Mouse (Mus musculus) hindbrain, embryonic 15.5 days (tissue): ENCODE data around the gene Gimap7. TPM values are rescaled to one million over a fixed set of nuclear protein-coding genes. Genes with fewer than 3 reads are reported as not detected.

Source experiments
- ATAC-seq: fragments of 200-750 bp; cut with Nextera tagmentation; 2 replicates; pipeline ENCODE4 v1.8.0; 2017; ENCODE audit warnings: low read depth, moderate number of reproducible peaks, moderate TSS enrichment; ENCODE audit not compliant: low FRiP score
- H3K27ac ChIP-seq: fragments of 300-500 bp; sonication (generic); replicated peaks from 2 replicates; pipeline ENCODE4 v1.5.1; 2015; ENCODE audit warnings: mild to moderate bottlenecking, inconsistent platforms
- H3K27me3 ChIP-seq: fragments of 300-500 bp; sonication (generic); 2 replicates; pipeline ENCODE4 v1.6.1; 2015; ENCODE audit warnings: control low read depth, inconsistent platforms
- H3K36me3 ChIP-seq: fragments of 300-500 bp; sonication (generic); 2 replicates; pipeline ENCODE4 v1.6.1; 2015; ENCODE audit warnings: control low read depth, inconsistent platforms
- H3K4me1 ChIP-seq: fragments of 300-500 bp; sonication (generic); replicated peaks from 2 replicates; pipeline ENCODE4 v1.6.1; 2015; ENCODE audit warnings: control low read depth, inconsistent platforms
- H3K4me2 ChIP-seq: fragments of 300-500 bp; sonication (generic); 2 replicates; pipeline ENCODE4 v1.6.1; 2015; ENCODE audit warnings: moderate library complexity, mild to moderate bottlenecking, inconsistent platforms
- H3K4me3 ChIP-seq: fragments of 300-500 bp; sonication (generic); 2 replicates; pipeline ENCODE4 v1.5.1; 2015; ENCODE audit warnings: mild to moderate bottlenecking, inconsistent platforms
- H3K9ac ChIP-seq: fragments of 300-500 bp; sonication (generic); 2 replicates; pipeline ENCODE4 v1.6.1; 2015; ENCODE audit warnings: inconsistent platforms
- H3K9me3 ChIP-seq: fragments of 300-500 bp; sonication (generic); 2 replicates; pipeline ENCODE4 v1.6.1; 2016; ENCODE audit warnings: control low read depth, inconsistent platforms
- WGBS: fragments of 180-500 bp; shearing (Covaris S2); methylation state at CpG from one replicate; pipeline ENCODE4 v1.1.7; 2015; 5-methylcytosine and 5-hydroxymethylcytosine counted together
- polyA plus RNA-seq: library from polyadenylated mRNA; unstranded; fragments of >200 nt; fragmentation: Nextera tagmentation; extraction: Ambion mirVana; gene quantifications from 2 replicates; pipeline ENCODE4 v1.2.1, GENCODE M21; 2015

The Gimap7 gene
- polyA plus RNA-seq, result not detected in 2 replicates

GRCm38 (mm10) chr6:48718455-48718854, at the start of gene Gimap7, which contains the start of gene Gm28053:
Gene Gimap7 (plus strand): TSS chr6:48718621.
Gene Gm28053 (plus strand): TSS chr6:48718607.
- H3K4me3 ChIP-seq, result no peak within 1 kb of the TSS
- 61% methylated on average over 2 of the region's 2 CpGs for WGBS
- no peak within 1 kb of the TSS for H3K27ac ChIP-seq
- H3K9ac ChIP-seq, result no peak within 1 kb of the TSS
- no peaks in the 10 kb centered on the region for H3K4me1 ChIP-seq
- H3K27me3 ChIP-seq, result no peaks in the 10 kb centered on the region
- no peak within 1 kb of the TSS for H3K4me2 ChIP-seq
- no peaks in the 10 kb centered on the region for H3K9me3 ChIP-seq
- H3K36me3 ChIP-seq, result no peaks in the 10 kb centered on the region
- ATAC-seq, result no peak

DNA sequence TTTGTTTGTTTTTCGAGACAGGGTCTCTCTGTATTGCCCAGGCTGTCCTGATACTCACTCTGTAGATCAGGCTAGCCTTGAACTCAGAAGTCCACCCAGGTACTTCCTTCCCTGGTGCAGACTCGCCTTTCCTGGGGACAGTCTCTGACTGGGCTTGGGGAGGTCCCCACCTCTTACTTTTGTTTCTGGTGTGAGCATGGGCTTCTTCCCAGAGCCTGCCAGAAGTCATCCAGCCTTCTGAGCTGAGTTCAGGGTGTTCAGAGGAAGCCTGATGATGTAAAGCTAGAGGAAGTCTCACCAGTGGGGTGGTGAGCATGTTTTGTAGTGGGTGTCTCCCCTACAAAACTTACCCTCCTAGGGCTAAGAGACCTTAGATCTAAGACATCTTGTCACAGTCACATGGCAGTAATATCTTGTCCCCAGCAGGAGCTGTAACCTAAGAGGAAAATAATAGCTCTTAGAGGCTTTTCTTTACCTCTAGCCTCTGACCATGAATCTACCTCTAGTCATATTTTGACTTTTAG, 48.9 kb upstream of the Gimap7 start:
- no peak overlapping the region for H3K4me3 ChIP-seq
- H3K4me1 ChIP-seq, result no peaks in the 10 kb centered on the region
- 67% methylated on average over 2 of the region's 2 CpGs for WGBS
- no peaks in the 10 kb centered on the region for H3K27me3 ChIP-seq
- no peaks in the 10 kb centered on the region for H3K9me3 ChIP-seq
- no peaks in the 10 kb centered on the region for H3K36me3 ChIP-seq
- ATAC-seq, result no peak
- H3K9ac ChIP-seq, result no peak overlapping the region
- no peak overlapping the region for H3K4me2 ChIP-seq
- H3K27ac ChIP-seq, result no peak overlapping the region

GRCm38 (mm10) chr6:48674291-48675058, 43.9 kb upstream of the Gimap7 start:
- no peaks in the 10 kb centered on the region for H3K9me3 ChIP-seq
- H3K4me1 ChIP-seq, result 0 out of 2 replicates have a peak, but pooled peaks cover 8% of the 10 kb centered on the region
- H3K4me3 ChIP-seq, result no peak overlapping the region
- no peak for ATAC-seq
- 98% methylated on average over 9 of the region's 9 CpGs for WGBS
- H3K9ac ChIP-seq, result no peak overlapping the region
- H3K4me2 ChIP-seq, result no peak overlapping the region
- no peaks in the 10 kb centered on the region for H3K27me3 ChIP-seq
- H3K36me3 ChIP-seq, result no peaks in the 10 kb centered on the region
- no peak overlapping the region for H3K27ac ChIP-seq

DNA sequence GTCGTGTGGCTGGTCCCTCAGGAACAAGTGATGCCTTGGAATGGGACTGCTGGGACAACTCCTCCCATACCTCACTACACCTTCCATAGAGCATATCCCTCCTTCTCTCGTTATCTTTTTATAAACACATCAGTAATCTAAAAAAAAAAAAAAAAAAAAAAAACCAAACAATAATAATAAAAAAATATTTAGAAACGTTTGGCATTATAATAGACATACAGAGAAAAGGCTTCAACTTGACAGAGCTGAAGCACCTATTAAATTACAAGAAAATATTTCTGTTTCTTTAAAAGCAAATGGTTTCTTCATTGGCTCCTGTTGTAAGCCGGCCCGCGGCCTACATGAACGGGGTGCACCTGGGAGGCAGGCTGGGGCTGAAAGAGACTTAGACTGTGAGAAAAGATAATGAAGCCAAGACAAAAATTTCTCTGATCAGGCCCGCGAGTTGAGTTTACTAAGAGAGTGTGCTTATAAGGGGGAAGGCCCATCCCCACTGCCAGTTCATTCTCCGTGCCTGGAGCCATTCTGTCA, 43.0 kb upstream of the Gimap7 start:
- WGBS, result 45% methylated on average over 10 of the region's 10 CpGs
- Histone ChIP-seq H3K27ac (no peak overlapping the region), H3K9me3 (no peaks in the 10 kb centered on the region), H3K36me3 (no peaks in the 10 kb centered on the region), H3K4me3 (peak overlapping the region; percentile 12; the same call in 1 of the 2 replicates), H3K27me3 (no peaks in the 10 kb centered on the region), H3K9ac (no peak overlapping the region), H3K4me1 (0 out of 2 replicates have a peak, but pooled peaks cover 8% of the 10 kb centered on the region), H3K4me2 (peak overlapping the region; percentile 42)
- ATAC-seq, result no peak

DNA sequence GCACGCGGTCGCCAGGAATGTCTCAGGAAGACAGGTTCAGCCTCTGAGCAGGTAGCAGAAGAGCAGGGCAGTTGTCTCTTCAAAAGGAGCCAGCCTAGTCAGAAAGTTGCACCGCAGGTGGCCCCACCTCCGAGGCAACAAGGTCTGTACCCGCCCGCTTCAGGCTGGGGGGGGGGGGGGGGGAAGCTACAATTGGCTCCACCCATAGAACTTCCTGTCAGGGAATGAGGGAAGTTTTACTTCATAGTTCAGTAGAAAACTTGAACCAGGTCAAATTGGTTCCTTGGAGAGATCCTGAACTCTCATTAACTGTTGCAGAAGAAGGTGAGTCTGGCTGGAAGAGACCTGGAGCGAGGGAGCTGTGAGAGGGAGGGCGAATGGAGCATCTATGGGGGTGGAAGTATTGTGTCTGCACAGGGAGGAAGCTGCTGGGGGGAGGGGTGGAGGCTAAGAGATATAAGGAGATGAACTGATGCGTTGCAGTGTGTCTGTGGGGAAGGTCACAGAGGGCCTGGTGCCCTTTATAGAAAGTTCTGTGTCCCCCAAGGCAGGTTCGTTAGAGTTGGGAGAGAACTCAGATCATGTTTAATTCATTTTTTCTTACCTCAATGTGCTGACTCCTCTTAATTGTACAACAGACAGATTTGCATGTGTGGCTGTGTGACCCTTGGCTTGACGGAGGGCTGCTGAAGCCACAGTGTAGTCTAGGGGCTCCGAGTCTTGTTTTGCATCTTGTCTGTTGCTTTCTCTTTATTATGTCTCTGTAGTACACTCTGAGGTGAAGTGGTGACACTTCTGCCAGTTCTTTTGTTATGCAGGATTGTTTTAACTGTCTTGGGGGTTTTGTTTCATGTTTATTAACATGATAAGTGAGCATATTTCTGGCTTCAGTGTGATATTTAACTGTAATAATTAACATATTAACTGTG, 42.2 kb upstream of the Gimap7 start, which contains the start of gene Gimap9:
Gene Gimap9, plus strand, starts transcription at position 199 of the 929 bp plus-strand sequence.
- Histone ChIP-seq H3K27ac (no peak within 1 kb of the TSS), H3K27me3 (no peaks in the 10 kb centered on the region), H3K36me3 (no peaks in the 10 kb centered on the region), H3K4me1 (0 out of 2 replicates have a peak, but pooled peaks cover 8% of the 10 kb centered on the region), H3K9me3 (no peaks in the 10 kb centered on the region), H3K9ac (no peak within 1 kb of the TSS), H3K4me2 (peak within 1 kb of the TSS; percentile 42), H3K4me3 (peak within 1 kb of the TSS; percentile 12)
- no peak for ATAC-seq
- WGBS, result 19% methylated on average over 13 of the region's 13 CpGs

DNA sequence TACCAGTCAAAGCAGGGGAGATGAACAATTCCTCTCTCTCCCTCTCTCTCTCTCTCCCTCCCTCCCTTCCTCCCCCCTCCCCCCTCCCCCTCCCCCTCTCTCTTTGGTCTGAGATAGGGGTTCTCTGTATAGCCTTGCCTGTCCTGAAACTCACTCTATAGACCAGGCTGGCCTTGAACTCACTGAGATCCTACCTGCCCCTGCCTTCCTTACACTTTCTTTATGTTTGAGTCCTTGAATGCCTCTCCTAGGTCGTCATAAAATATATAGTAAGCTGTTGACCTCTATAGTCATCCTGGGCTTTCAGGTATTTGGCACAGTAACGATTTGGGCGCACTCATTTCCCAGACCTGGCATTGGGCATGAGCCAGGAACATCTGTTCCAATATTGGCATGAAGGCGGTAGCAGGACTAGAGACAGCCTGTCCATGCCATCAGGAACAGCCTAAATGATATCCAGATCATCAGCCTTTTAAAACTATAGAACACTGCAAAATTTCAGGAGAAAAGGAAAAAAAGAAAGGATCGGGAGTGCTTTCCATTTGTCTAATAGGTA, 41.5 kb upstream of the Gimap7 start:
- H3K36me3 ChIP-seq, result no peaks in the 10 kb centered on the region
- H3K9me3 ChIP-seq, result no peaks in the 10 kb centered on the region
- WGBS, result 83% methylated on average over 5 of the region's 5 CpGs
- no peak for ATAC-seq
- H3K27ac ChIP-seq, result no peak overlapping the region
- no peak overlapping the region for H3K4me3 ChIP-seq
- no peak overlapping the region for H3K9ac ChIP-seq
- H3K4me1 ChIP-seq, result 0 out of 2 replicates have a peak, but pooled peaks cover 8% of the 10 kb centered on the region
- no peaks in the 10 kb centered on the region for H3K27me3 ChIP-seq
- no peak overlapping the region for H3K4me2 ChIP-seq

DNA sequence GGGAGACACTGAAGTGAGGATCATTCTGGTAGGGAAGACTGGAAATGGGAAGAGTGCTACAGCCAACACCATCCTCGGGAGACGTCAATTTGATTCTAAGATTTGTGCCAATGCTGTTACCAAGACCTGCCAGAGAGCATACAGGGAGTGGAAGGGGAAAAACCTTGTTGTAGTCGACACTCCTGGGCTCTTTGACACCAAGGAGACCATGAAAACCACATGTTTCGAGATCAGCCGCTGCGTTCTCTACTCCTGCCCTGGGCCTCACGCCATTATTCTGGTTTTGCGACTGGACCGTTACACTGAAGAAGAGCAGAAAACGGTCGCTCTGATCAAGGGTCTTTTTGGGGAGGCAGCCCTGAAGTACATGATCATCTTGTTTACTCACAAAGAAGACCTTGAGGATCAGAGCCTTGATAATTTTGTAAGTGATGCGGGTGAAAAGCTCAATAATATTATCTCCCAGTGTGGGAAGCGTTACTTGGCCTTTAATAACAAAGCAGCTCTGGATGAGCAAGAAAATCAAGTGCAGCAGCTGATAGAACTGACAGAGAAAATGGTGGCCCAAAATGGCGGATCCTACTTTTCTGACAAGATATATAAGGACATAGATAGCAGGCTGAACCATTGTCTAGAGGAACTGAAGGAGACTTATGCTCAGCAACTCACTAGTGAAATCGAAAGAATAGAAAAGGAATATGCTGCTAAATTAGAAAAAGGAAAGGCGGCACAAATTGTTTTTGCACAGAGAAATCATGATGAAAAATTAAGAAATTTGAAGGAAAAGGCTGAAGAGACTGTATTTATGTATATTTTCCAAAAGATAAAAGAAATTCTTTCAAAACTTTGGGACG, 40.7 kb upstream of the Gimap7 start:
- Histone ChIP-seq H3K4me2 (no peak overlapping the region), H3K4me1 (0 out of 2 replicates have a peak, but pooled peaks cover 8% of the 10 kb centered on the region), H3K27me3 (no peaks in the 10 kb centered on the region), H3K9me3 (no peaks in the 10 kb centered on the region), H3K9ac (no peak overlapping the region), H3K27ac (no peak overlapping the region), H3K4me3 (no peak overlapping the region), H3K36me3 (no peaks in the 10 kb centered on the region)
- WGBS, result 92% methylated on average over 17 of the region's 17 CpGs
- no peak for ATAC-seq

DNA sequence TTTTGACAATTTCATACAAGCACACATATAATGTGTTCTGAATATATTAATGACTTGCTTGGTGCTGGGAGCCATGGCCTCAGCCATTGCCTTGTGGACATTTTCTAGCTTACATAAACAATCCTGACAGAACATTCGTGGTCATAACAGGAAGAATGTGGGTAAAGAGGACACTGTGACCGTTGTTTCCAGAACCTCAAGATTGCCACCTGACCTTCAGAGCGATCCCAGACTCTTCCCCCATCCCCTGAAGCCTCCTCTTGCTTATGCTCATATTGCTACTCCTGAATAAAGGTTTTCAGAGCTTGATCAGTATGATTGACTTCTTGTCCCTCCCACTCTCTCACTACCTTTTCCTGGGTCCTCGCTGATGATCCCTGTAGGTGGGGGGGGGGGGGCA, 40.0 kb upstream of the Gimap7 start:
- no peak overlapping the region for H3K4me3 ChIP-seq
- ATAC-seq, result no peak
- no peaks in the 10 kb centered on the region for H3K27me3 ChIP-seq
- H3K4me1 ChIP-seq, result 0 out of 2 replicates have a peak, but pooled peaks cover 8% of the 10 kb centered on the region
- H3K9ac ChIP-seq, result no peak overlapping the region
- no peak overlapping the region for H3K27ac ChIP-seq
- no peak overlapping the region for H3K4me2 ChIP-seq
- no peaks in the 10 kb centered on the region for H3K36me3 ChIP-seq
- WGBS, result 78% methylated on average over 4 of the region's 4 CpGs
- no peaks in the 10 kb centered on the region for H3K9me3 ChIP-seq

GRCm38 (mm10) chr6:48679701-48680100, 38.7 kb upstream of the Gimap7 start:
- Histone ChIP-seq H3K27ac (no peak overlapping the region), H3K4me2 (no peak overlapping the region), H3K4me3 (no peak overlapping the region), H3K9me3 (no peaks in the 10 kb centered on the region), H3K4me1 (0 out of 2 replicates have a peak, but pooled peaks cover 8% of the 10 kb centered on the region), H3K27me3 (no peaks in the 10 kb centered on the region), H3K9ac (no peak overlapping the region), H3K36me3 (no peaks in the 10 kb centered on the region)
- 83% methylated on average over 6 of the region's 6 CpGs for WGBS
- ATAC-seq, result no peak

DNA sequence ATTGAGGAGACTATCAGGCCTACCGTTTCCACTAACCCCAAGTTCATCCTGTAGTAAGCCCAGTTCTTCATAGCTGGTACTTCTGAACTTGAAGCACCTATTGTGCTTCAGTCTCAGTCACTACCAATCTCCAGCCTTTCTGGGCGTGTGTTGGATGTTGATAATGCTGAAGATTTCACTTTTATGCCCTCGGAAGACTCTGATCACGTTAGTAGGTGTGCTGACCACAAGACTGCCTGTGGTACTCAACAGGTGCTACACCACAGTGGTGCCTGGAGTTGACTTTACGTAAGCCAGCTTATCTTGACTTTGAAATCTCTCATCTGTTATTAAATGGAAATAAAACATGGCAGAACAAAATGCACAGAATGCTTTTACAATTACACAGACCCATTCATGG, 38.0 kb upstream of the Gimap7 start:
- H3K36me3 ChIP-seq, result no peaks in the 10 kb centered on the region
- no peak for ATAC-seq
- no peak overlapping the region for H3K27ac ChIP-seq
- no peaks in the 10 kb centered on the region for H3K9me3 ChIP-seq
- WGBS, result 86% methylated on average over 5 of the region's 5 CpGs
- 0 out of 2 replicates have a peak, but pooled peaks cover 8% of the 10 kb centered on the region for H3K4me1 ChIP-seq
- H3K9ac ChIP-seq, result no peak overlapping the region
- H3K4me3 ChIP-seq, result no peak overlapping the region
- H3K4me2 ChIP-seq, result no peak overlapping the region
- no peaks in the 10 kb centered on the region for H3K27me3 ChIP-seq
